Mouse (Mus musculus): ENCODE results near the gene Gpatch1. TPM values are rescaled to one million over a fixed set of nuclear protein-coding genes. Genes with fewer than 3 reads are reported as not detected.
"Not testable (repeated sequence)": the region's sequence is repeated elsewhere in the genome, so short reads cannot be mapped to it uniquely, and the experiment has no call there.

Gene Gpatch1
- polyA plus RNA-seq, 1 experiment from 2014 or later: 16.8 TPM

- Histone ChIP-seq H3K27ac (replicated peaks) (no peak overlapping the region), H3K27me3 (ENCODE audit: low read depth, poor library complexity, severe bottlenecking) (no peaks in the 10 kb centered on the region), H3K4me3 (no peak overlapping the region), H3K9me3 (replicated peaks) (no peaks in the 10 kb centered on the region), H3K36me3 (no peaks in the 10 kb centered on the region), H3K4me1 (peaks cover 6% of the 10 kb centered on the region)
- DNase-seq (ENCODE audit: low spot score): no peak
- WGBS: 89% methylated on average over 5 of the region's 5 CpGs
These were observed 26.6 kb upstream of the Gpatch1 start for GRCm38 (mm10) chr7:35344785-35345330.

DNA sequence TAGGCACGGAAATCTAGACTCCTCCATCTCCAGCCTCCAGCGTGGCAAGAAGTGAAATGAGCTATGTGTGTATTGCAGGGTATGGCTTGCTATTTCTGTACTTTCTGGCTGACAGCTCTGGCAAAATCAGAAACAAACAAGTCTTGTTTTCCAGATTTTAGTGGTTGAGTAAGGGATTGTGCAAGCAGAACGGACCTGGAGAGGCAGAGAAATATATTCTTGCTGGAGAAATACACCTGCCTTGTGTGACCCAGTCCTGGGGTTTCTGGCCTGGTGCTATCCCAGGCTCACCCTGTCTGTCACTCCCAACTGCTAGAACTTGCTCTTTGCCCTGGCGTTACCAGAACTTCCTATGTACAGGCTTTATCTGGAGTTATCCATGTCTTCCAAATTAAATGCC is 24.3 kb upstream of the Gpatch1 start:
- Histone ChIP-seq H3K27me3 (ENCODE audit: low read depth, poor library complexity, severe bottlenecking) (no peaks in the 10 kb centered on the region), H3K36me3 (no peaks in the 10 kb centered on the region), H3K4me1 (peaks cover 6% of the 10 kb centered on the region), H3K9me3 (replicated peaks) (no peaks in the 10 kb centered on the region), H3K27ac (replicated peaks) (no peak overlapping the region), H3K4me3 (no peak overlapping the region)
- 78% methylated on average over 4 of the region's 4 CpGs for WGBS
- DNase-seq (ENCODE audit: low spot score): no peak

- DNase-seq (ENCODE audit: low spot score): no peak
- Histone ChIP-seq H3K9me3 (replicated peaks) (no peaks in the 10 kb centered on the region), H3K4me1 (peaks cover 6% of the 10 kb centered on the region), H3K27ac (replicated peaks) (no peak overlapping the region), H3K36me3 (no peaks in the 10 kb centered on the region), H3K27me3 (ENCODE audit: low read depth, poor library complexity, severe bottlenecking) (peaks cover 12% of the 10 kb centered on the region), H3K4me3 (no peak overlapping the region)
- 86% methylated on average over 6 of the region's 6 CpGs for WGBS
These were observed 23.0 kb upstream of the Gpatch1 start for GRCm38 (mm10) chr7:35341282-35341681.

DNA sequence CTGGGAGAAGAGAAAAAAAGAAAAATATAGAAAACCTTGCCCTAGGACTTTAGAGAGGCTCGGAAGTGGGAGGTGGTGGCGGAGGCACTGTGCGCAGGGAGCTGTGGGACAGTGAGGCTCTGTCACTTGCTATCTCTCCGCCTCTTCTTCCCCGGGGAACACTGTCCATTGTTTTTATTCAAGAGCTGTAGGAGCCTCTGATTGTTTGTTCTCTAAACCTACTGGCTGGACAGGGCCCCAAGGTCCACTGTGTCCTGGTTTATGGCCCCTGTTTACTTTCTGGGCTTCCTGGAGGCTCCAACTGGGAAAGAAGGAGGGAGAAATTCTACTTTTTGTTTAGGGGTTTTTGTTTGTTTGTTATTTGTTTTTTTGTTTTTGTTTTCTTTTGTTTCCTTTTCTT is 22.0 kb upstream of the Gpatch1 start:
- WGBS: 25% methylated on average over 5 of the region's 5 CpGs
- no peak for DNase-seq (ENCODE audit: low spot score)
- H3K36me3 ChIP-seq: no peaks in the 10 kb centered on the region
- peaks cover 23% of the 10 kb centered on the region for H3K27me3 ChIP-seq (ENCODE audit: low read depth, poor library complexity, severe bottlenecking)
- H3K9me3 ChIP-seq (replicated peaks): no peaks in the 10 kb centered on the region
- H3K4me3 ChIP-seq: no peak overlapping the region
- H3K4me1 ChIP-seq: peaks cover 11% of the 10 kb centered on the region
- 0 out of 2 replicates have a peak overlapping the region, but pooled peaks have one; percentile 15 for H3K27ac ChIP-seq (replicated peaks)

GRCm38 (mm10) chr7:35334527-35335452 is 16.6 kb upstream of the Gpatch1 start:
- peak overlapping the region; percentile 79 for H3K27ac ChIP-seq (replicated peaks)
- peak; percentile 28 for DNase-seq (ENCODE audit: low spot score)
- 1% methylated on average over 51 of the region's 51 CpGs for WGBS

GRCm38 (mm10) chr7:35333692-35334526 is 15.7 kb upstream of the Gpatch1 start, which contains the start of gene Rhpn2:
Rhpn2 (plus strand) TSS chr7:35334170.
- peaks cover 28% of the 10 kb centered on the region for H3K4me1 ChIP-seq
- H3K27me3 ChIP-seq (ENCODE audit: low read depth, poor library complexity, severe bottlenecking): peaks cover 52% of the 10 kb centered on the region
- peak within 1 kb of the TSS; percentile 79 for H3K27ac ChIP-seq (replicated peaks)
- 1% methylated on average over 52 of the region's 52 CpGs for WGBS
- no peaks in the 10 kb centered on the region for H3K36me3 ChIP-seq
- DNase-seq (ENCODE audit: low spot score): peak; percentile 100
- H3K9me3 ChIP-seq (replicated peaks): no peaks in the 10 kb centered on the region
- H3K4me3 ChIP-seq: peak within 1 kb of the TSS; percentile 79

More at GRCm38 (mm10) chr7:35334527-35335452, 16.6 kb upstream of the Gpatch1 start:
- H3K9me3 ChIP-seq (replicated peaks): no peaks in the 10 kb centered on the region
- H3K4me1 ChIP-seq: peaks cover 28% of the 10 kb centered on the region
- H3K36me3 ChIP-seq: no peaks in the 10 kb centered on the region
- H3K27me3 ChIP-seq (ENCODE audit: low read depth, poor library complexity, severe bottlenecking): peaks cover 52% of the 10 kb centered on the region
- peak overlapping the region; percentile 79 for H3K4me3 ChIP-seq

DNA sequence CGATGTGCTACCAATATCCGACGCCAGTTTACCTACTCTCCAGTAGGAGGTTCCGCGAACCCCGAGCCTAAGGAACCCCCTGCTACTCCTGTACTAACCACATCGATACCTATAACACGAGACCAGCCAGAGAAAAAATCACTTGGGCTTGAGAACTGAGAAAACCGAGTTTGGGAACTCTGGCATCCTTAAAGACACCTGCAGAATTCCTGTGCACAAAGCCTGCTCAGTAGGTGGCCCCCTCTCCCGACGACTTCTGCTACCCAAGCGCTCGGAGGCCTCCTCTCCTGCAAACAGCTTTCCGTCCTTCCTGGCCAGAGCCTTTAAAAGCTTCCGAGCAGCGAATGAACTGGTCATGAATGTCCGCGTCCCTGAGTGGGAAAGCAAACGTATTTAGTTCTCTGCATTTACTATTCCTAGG is 15.0 kb upstream of the Gpatch1 start:
- DNase-seq (ENCODE audit: low spot score): no peak
- peaks cover 28% of the 10 kb centered on the region for H3K4me1 ChIP-seq
- H3K9me3 ChIP-seq (replicated peaks): no peaks in the 10 kb centered on the region
- H3K27me3 ChIP-seq (ENCODE audit: low read depth, poor library complexity, severe bottlenecking): peaks cover 52% of the 10 kb centered on the region
- peak overlapping the region; percentile 79 for H3K4me3 ChIP-seq
- no peaks in the 10 kb centered on the region for H3K36me3 ChIP-seq
- 1% methylated on average over 19 of the region's 19 CpGs for WGBS
- H3K27ac ChIP-seq (replicated peaks): 0 out of 2 replicates have a peak overlapping the region, but pooled peaks have one; percentile 13

GRCm38 (mm10) chr7:35331590-35331989 is 13.3 kb upstream of the Gpatch1 start:
- peaks cover 43% of the 10 kb centered on the region for H3K27me3 ChIP-seq (ENCODE audit: low read depth, poor library complexity, severe bottlenecking)
- WGBS: 71% methylated on average over 3 of the region's 3 CpGs

GRCm38 (mm10) chr7:35322732-35323420 is 4.6 kb upstream of the Gpatch1 start:
- H3K36me3 ChIP-seq: no peaks in the 10 kb centered on the region
- peak overlapping the region; percentile 63 for H3K27ac ChIP-seq (replicated peaks)
- H3K9me3 ChIP-seq (replicated peaks): no peaks in the 10 kb centered on the region
- peaks cover 16% of the 10 kb centered on the region for H3K4me1 ChIP-seq
- 5% methylated on average over 11 of the region's 13 CpGs for WGBS
- peak overlapping the region; percentile 34 for H3K4me3 ChIP-seq
- H3K27me3 ChIP-seq (ENCODE audit: low read depth, poor library complexity, severe bottlenecking): no peaks in the 10 kb centered on the region
- DNase-seq (ENCODE audit: low spot score): peak; percentile 23

More at GRCm38 (mm10) chr7:35331590-35331989, 13.3 kb upstream of the Gpatch1 start:
- Histone ChIP-seq H3K9me3 (replicated peaks) (no peaks in the 10 kb centered on the region), H3K4me1 (peaks cover 28% of the 10 kb centered on the region), H3K36me3 (no peaks in the 10 kb centered on the region), H3K27ac (replicated peaks) (no peak overlapping the region), H3K4me3 (no peak overlapping the region)
- no peak for DNase-seq (ENCODE audit: low spot score)

GRCm38 (mm10) chr7:35322161-35322560 is 3.9 kb upstream of the Gpatch1 start:
- 42% methylated on average over 3 of the region's 3 CpGs for WGBS
- no peak overlapping the region for H3K27ac ChIP-seq (replicated peaks)
- DNase-seq (ENCODE audit: low spot score): no peak

GRCm38 (mm10) chr7:35319755-35320154 is 1.5 kb upstream of the Gpatch1 start:
- Histone ChIP-seq H3K27ac (replicated peaks) (no peak overlapping the region), H3K27me3 (ENCODE audit: low read depth, poor library complexity, severe bottlenecking) (no peaks in the 10 kb centered on the region), H3K4me1 (peaks cover 29% of the 10 kb centered on the region), H3K9me3 (replicated peaks) (no peaks in the 10 kb centered on the region), H3K36me3 (no peaks in the 10 kb centered on the region), H3K4me3 (no peak overlapping the region)
- no peak for DNase-seq (ENCODE audit: low spot score)
- WGBS: 85% methylated on average over 4 of the region's 4 CpGs

More at GRCm38 (mm10) chr7:35322161-35322560, 3.9 kb upstream of the Gpatch1 start:
- Histone ChIP-seq H3K36me3 (no peaks in the 10 kb centered on the region), H3K4me1 (peaks cover 23% of the 10 kb centered on the region), H3K9me3 (replicated peaks) (no peaks in the 10 kb centered on the region), H3K4me3 (no peak overlapping the region), H3K27me3 (ENCODE audit: low read depth, poor library complexity, severe bottlenecking) (no peaks in the 10 kb centered on the region)

DNA sequence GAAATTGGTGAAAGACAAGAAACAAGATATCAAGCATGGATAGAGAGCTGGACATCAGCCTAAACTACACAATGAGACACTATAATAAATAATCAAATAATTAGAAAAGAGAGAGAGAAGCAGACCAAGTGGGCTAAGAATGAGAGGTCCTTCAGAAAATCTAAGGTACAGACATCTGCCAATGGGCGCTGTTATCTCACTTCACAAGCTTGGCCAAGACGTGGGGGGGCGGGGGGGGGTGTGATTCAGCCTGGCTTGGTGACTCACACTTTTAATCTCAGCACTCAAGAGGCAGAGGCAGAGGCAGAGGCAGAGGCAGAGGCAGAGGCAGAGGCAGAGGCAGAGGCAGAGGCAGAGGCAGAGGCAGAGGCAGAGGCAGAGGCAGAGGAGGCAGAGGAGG is 981 bp upstream of the Gpatch1 start:
- not testable (repeated sequence) for DNase-seq (ENCODE audit: low spot score); H3K9me3 ChIP-seq (replicated peaks); H3K4me3 ChIP-seq; H3K36me3 ChIP-seq; H3K27me3 ChIP-seq (ENCODE audit: low read depth, poor library complexity, severe bottlenecking); H3K27ac ChIP-seq (replicated peaks)
- 83% methylated on average over 3 of the region's 3 CpGs for WGBS
- peaks cover 33% of the 10 kb centered on the region for H3K4me1 ChIP-seq
